Mouse (Mus musculus) liver, adult 2 months (tissue): Measurements from ENCODE around the gene Senp3.

ENCODE experiments used
- CTCF ChIP-seq: fragments of 200-500 bp; IDR thresholded peaks from 2 replicates; pipeline ENCODE4 v1.5.1; 2011; ENCODE audit warnings: low read depth, low read length, control low read depth
- POLR2A ChIP-seq: fragments of 200-500 bp; IDR thresholded peaks from 2 replicates; pipeline ENCODE4 v1.6.1; 2011; ENCODE audit warnings: low read length, control low read depth; ENCODE audit not compliant: insufficient read depth; ENCODE audit errors: extremely low read depth

GRCm38 (mm10) chr11:69682840-69683533 is 1.1 kb upstream of the Senp3 start:
- TF ChIP-seq POLR2A (no peak), CTCF (peak; percentile 87)
